Mouse (Mus musculus): Measurements from ENCODE around the gene Mrps21.

DNA sequence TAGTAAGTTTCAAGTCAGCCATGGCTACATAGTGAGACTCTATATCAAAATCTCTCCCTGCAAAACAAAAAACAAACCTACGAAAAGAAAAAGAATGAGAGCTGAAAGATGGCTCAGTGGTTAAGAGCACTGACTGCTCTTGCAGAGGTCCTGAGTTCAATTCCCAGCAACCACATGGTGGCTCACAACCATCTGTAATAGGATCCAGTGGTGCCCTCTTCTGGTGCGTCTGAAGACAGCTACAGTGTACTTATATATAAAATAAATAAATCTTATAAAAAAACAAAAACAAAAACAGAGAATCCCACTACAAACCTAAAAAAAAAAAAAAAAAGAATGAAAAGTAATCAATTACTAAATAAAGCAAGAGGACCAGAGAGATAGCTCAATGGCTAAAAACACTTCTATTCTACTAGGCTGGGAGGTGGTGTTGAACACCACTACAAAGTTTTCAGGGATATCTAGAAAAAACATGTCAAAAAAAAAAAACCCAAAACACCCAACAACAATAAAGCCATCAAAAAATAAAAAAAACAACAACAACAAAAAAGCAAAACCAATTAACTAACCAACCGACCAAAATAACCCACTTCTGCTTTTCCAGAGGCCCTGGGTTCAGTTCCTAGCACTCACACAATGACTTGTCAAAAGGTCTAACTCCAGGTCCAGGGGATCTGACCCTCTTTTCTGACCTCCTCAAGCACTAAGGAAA is 28.7 kb downstream of the Mrps21 start:
- TF ChIP-seq POLR2A (IDR thresholded peaks at IDR 0.05; ENCODE audit: extremely low read depth, insufficient read depth, low read length) (no peak), CTCF (IDR thresholded peaks at IDR 0.05; ENCODE audit: extremely low read depth, insufficient read depth, low read length) (no peak)
